8 mouse cellular contexts compared by ENCODE assay signal in genomic region chr19:6047899-6048166, GRCm38 (mm10). TPM values are rescaled to one million over a fixed set of nuclear protein-coding genes. Genes with fewer than 3 reads are reported as not detected.
DNase-seq lines count a peak whose midpoint lies in the region; ATAC-seq lines count a peak whose summit lies in the region.

No protein-coding gene starts in this region.

- 86% methylated on average over 8 of the region's 8 CpGs for WGBS in limb, embryonic 15.5 days

- H3K4me2 ChIP-seq in limb, embryonic 15.5 days, result peak overlapping the region; percentile 81

- no peak for ATAC-seq in erythroblast, adult 5-6 weeks (replicated peaks; ENCODE audit: low FRiP score, poor library complexity, severe bottlenecking)
- no peak for ATAC-seq in limb, embryonic 15.5 days (ENCODE audit: insufficient number of reproducible peaks, low FRiP score, low TSS enrichment, low read depth)

- H3K27me3 ChIP-seq in erythroblast, embryonic 14.5 days (ENCODE audit: control insufficient read depth), result no peaks in the 10 kb centered on the region
- no peaks in the 10 kb centered on the region for H3K27me3 ChIP-seq in limb, embryonic 15.5 days

- H3K9ac ChIP-seq in limb, embryonic 15.5 days, result peak overlapping the region; percentile 82

- H3K9me3 ChIP-seq in erythroblast, embryonic 14.5 days (ENCODE audit: control insufficient read depth, low read length), result no peaks in the 10 kb centered on the region
- no peaks in the 10 kb centered on the region for H3K9me3 ChIP-seq in limb, embryonic 15.5 days

- peak; percentile 17 for DNase-seq in thymus, postnatal 4 days
- no peak for DNase-seq in thymus, postnatal 36 days
- DNase-seq in right cerebral cortex, postnatal 4 days, result no peak
- DNase-seq in layer of hippocampus, adult 18-20 months (ENCODE audit: low spot score in 2 of 2), result no peak
- DNase-seq in layer of hippocampus, postnatal 10 days (ENCODE audit: low spot score in 2 of 2), result no peak

- peak overlapping the region; percentile 95 for H3K4me3 ChIP-seq in erythroblast, embryonic 14.5 days (replicated peaks)
- peak overlapping the region; percentile 97 for H3K4me3 ChIP-seq in limb, embryonic 15.5 days

- peak overlapping the region; percentile 99; the same call in 1 of the 2 replicates for H3K27ac ChIP-seq in limb, embryonic 15.5 days

- H3K36me3 ChIP-seq in erythroblast, embryonic 14.5 days (ENCODE audit: control insufficient read depth), result peaks cover 62% of the 10 kb centered on the region
- peaks cover 52% of the 10 kb centered on the region for H3K36me3 ChIP-seq in limb, embryonic 15.5 days

- peaks cover 50% of the 10 kb centered on the region for H3K4me1 ChIP-seq in erythroblast, embryonic 14.5 days (ENCODE audit: control insufficient read depth)
- peaks cover 23% of the 10 kb centered on the region for H3K4me1 ChIP-seq in limb, embryonic 15.5 days

RNA-seq across cellular contexts. Expression of gene Syvn1, which starts 1.5 kb away (rescaled TPM):
- 9.5 and 10.2 TPM in 2 replicates for polyA plus RNA-seq in erythroblast, embryonic 14.5 days (2012)
- 35.5 and 43.0 TPM in 2 replicates for total RNA-seq in erythroblast, adult 5-6 weeks (2015; ENCODE audit: low replicate concordance)
- 9.9 and 16.0 TPM in 2 replicates for total RNA-seq in erythroblast, adult 5-6 weeks (2017; ENCODE audit: low replicate concordance)
- polyA plus RNA-seq in limb, embryonic 15.5 days (2015; fragmentation: Nextera tagmentation; extraction: Ambion mirVana), result 34.1 and 34.5 TPM in 2 replicates
- total RNA-seq in layer of hippocampus, adult 18-20 months (2021), result 10 to 100 TPM; 43.4 to 44.5 TPM
- total RNA-seq in layer of hippocampus, postnatal 10 days (2021), result 10 to 100 TPM; 40.6 to 41.2 TPM

RNA-seq across cellular contexts. Expression of gene Mrpl49, which starts 9.8 kb away (rescaled TPM):
- polyA plus RNA-seq in erythroblast, embryonic 14.5 days (2012), result 4.9 and 6.3 TPM in 2 replicates
- total RNA-seq in erythroblast, adult 5-6 weeks (2015; ENCODE audit: low replicate concordance), result 10.0 and 15.3 TPM in 2 replicates
- total RNA-seq in erythroblast, adult 5-6 weeks (2017; ENCODE audit: low replicate concordance), result 8.1 and 10.2 TPM in 2 replicates
- polyA plus RNA-seq in limb, embryonic 15.5 days (2015; fragmentation: Nextera tagmentation; extraction: Ambion mirVana), result 66.8 and 67.5 TPM in 2 replicates
- 10 to 100 TPM; 48.0 to 52.0 TPM for total RNA-seq in layer of hippocampus, adult 18-20 months (2021)
- 10 to 100 TPM; 40.3 to 42.4 TPM for total RNA-seq in layer of hippocampus, postnatal 10 days (2021)

RNA-seq across cellular contexts. Expression of gene Fau, which starts 9.8 kb away (rescaled TPM):
- polyA plus RNA-seq in erythroblast, embryonic 14.5 days (2012), result 521 and 530 TPM in 2 replicates
- total RNA-seq in erythroblast, adult 5-6 weeks (2015; ENCODE audit: low replicate concordance), result 503 and 517 TPM in 2 replicates
- total RNA-seq in erythroblast, adult 5-6 weeks (2017; ENCODE audit: low replicate concordance), result 317 and 511 TPM in 2 replicates
- 723 and 835 TPM in 2 replicates for polyA plus RNA-seq in limb, embryonic 15.5 days (2015; fragmentation: Nextera tagmentation; extraction: Ambion mirVana)
- 100 to 1,000 TPM; 769 to 789 TPM for total RNA-seq in layer of hippocampus, adult 18-20 months (2021)
- 100 to 1,000 TPM; 656 to 785 TPM for total RNA-seq in layer of hippocampus, postnatal 10 days (2021)

RNA-seq across cellular contexts. Expression of gene Znhit2, which starts 13.2 kb away (rescaled TPM):
- polyA plus RNA-seq in erythroblast, embryonic 14.5 days (2012), result 8.6 and 9.3 TPM in 2 replicates
- 1.3 and 2.7 TPM in 2 replicates for total RNA-seq in erythroblast, adult 5-6 weeks (2015; ENCODE audit: low replicate concordance)
- 2.5 and 6.3 TPM in 2 replicates for total RNA-seq in erythroblast, adult 5-6 weeks (2017; ENCODE audit: low replicate concordance)
- 33.0 and 33.6 TPM in 2 replicates for polyA plus RNA-seq in limb, embryonic 15.5 days (2015; fragmentation: Nextera tagmentation; extraction: Ambion mirVana)
- total RNA-seq in layer of hippocampus, adult 18-20 months (2021), result 10 to 100 TPM; 34.6 to 36.2 TPM
- total RNA-seq in layer of hippocampus, postnatal 10 days (2021), result 10 to 100 TPM; 37.3 to 41.2 TPM

RNA-seq across cellular contexts. Expression of gene Tm7sf2, which starts 20.3 kb away (rescaled TPM):
- 0.31 and 1.4 TPM in 2 replicates for polyA plus RNA-seq in erythroblast, embryonic 14.5 days (2012)
- 1.2 and 2.3 TPM in 2 replicates for total RNA-seq in erythroblast, adult 5-6 weeks (2015; ENCODE audit: low replicate concordance)
- 0.98 and 4.2 TPM in 2 replicates for total RNA-seq in erythroblast, adult 5-6 weeks (2017; ENCODE audit: low replicate concordance)
- polyA plus RNA-seq in limb, embryonic 15.5 days (2015; fragmentation: Nextera tagmentation; extraction: Ambion mirVana), result 19.0 and 28.8 TPM in 2 replicates
- 10 to 100 TPM; 22.4 to 24.4 TPM for total RNA-seq in layer of hippocampus, adult 18-20 months (2021)
- 10 to 100 TPM; 60.0 to 70.8 TPM for total RNA-seq in layer of hippocampus, postnatal 10 days (2021)
